Mouse (Mus musculus): ENCODE measurements around the gene Psen1. TPM values are rescaled to one million over a fixed set of nuclear protein-coding genes. Genes with fewer than 3 reads are reported as not detected.
A peak's percentile ranks its signal among the peaks of the same experiment; 100 is the strongest.

The Psen1 gene
- total RNA-seq, 2 experiments from 2014 or later: 39.1 to 55.7 TPM

GRCm38 (mm10) chr12:83719431-83719830 lies 31.5 kb downstream of the Psen1 start:
- ATAC-seq (replicated peaks; ENCODE audit: low FRiP score, low TSS enrichment, poor library complexity, severe bottlenecking): no peak

GRCm38 (mm10) chr12:83721281-83721680 lies 33.3 kb downstream of the Psen1 start:
- no peak for ATAC-seq (replicated peaks; ENCODE audit: low FRiP score, low TSS enrichment, poor library complexity, severe bottlenecking)

- ATAC-seq (replicated peaks; ENCODE audit: low FRiP score, low TSS enrichment, poor library complexity, severe bottlenecking): no peak
These were observed 35.1 kb downstream of the Psen1 start for GRCm38 (mm10) chr12:83723037-83723436.

DNA sequence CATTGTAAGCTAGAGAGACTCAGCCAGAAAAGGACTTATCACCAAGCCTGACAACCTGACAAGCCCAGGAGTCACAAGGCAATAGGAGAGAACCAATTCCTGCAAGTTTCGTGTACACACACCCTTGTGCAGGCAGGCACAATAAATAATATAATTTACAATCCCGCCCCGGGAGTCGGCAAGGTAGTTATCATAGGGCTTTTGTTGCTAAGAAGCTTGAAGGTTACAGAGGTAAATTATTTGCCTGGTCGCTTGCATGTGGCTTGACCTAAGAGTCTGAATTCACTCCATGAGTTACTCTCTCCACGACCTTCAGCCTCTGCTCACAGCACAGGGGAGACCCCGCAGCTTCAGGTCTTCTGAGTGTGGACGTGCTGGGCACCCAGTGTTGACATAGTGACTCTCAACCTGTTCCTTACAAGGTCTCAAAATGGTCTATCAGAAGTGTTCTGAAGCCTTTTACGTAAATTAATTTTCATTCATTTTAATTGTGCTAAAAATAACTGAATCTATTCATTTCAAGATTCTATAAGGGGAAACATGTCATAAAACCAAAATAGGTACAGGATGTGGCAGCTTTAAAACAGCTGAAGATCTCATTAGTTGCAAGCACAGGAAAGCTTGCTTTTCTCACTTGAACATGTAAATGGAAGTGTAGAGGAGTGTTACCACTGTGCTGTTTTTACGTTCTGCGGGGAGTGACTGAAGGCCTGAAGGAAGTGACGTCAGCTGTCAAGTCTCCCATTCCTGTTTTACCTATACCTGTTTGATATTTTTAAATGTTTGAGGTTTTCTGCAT lies 38.8 kb downstream of the Psen1 start:
- no peak for ATAC-seq (replicated peaks; ENCODE audit: low FRiP score, low TSS enrichment, poor library complexity, severe bottlenecking)

DNA sequence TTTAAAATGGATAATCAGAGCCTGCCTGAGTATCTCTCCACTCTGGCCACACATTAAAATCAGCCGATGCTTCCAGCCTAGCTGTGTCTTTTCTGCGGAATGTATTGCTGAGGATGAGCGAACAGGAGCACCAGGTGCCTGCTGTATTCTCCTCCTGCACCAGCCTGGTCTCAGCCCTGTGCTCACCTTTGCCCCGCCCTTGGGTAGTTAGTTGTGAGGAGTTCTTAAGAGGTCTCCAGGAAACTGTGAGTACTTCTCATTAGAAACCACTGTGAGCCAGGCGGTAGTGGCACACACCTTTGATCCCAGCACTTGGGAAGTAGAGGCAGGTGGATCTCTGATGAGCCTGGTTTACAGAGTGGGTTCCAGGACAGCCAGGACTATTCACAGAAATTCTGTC lies 44.3 kb downstream of the Psen1 start:
- ATAC-seq (replicated peaks; ENCODE audit: low FRiP score, low TSS enrichment, poor library complexity, severe bottlenecking): no peak

- no peak for ATAC-seq (replicated peaks; ENCODE audit: low FRiP score, low TSS enrichment, poor library complexity, severe bottlenecking)
These were observed 46.1 kb downstream of the Psen1 start for GRCm38 (mm10) chr12:83734047-83734446.

- no peak for ATAC-seq (replicated peaks; ENCODE audit: low FRiP score, low TSS enrichment, poor library complexity, severe bottlenecking)
These were observed 48.3 kb downstream of the Psen1 start for GRCm38 (mm10) chr12:83736236-83736635.

DNA sequence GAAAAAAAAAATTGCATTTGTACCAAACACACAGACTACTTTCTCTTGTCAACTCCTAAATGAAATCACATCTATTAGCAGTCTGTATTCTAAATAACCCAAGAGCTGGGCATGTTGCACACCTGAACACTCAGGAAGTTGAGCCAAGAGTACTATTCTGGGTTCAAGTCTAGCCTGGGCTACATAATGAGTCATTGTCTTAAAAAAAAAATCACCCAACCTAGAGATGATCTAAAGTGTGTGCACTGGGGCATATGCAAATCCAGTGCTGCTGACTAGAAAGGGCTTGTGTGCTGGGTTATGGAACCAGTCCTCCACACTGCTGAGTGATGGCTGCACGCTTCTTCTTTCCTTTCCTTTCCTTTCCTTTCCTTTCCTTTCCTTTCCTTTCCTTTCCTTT lies 50.7 kb downstream of the Psen1 start:
- ATAC-seq (replicated peaks; ENCODE audit: low FRiP score, low TSS enrichment, poor library complexity, severe bottlenecking): no peak

- no peak for ATAC-seq (replicated peaks; ENCODE audit: low FRiP score, low TSS enrichment, poor library complexity, severe bottlenecking)
These were observed 53.8 kb downstream of the Psen1 start for GRCm38 (mm10) chr12:83741722-83742121.

DNA sequence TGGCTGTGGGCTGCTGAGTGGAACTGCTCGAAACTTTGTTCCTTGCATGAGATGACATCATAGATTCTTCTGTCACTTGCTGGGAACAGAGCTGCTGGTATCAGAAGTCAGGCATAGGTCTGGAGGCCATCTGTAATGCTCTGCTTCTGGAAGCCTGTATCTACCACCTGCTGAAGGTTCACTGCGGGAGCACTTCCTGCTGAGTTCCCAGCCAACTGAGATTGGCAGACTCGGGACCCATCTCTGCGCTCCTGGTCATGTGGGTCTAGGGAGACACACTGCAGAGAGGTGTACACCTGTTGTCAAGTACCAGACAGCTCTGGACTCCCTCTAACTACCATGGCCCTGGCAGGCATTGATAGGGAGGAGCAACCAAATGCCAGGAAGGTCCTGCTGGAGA lies 54.9 kb downstream of the Psen1 start:
- no peak for ATAC-seq (replicated peaks; ENCODE audit: low FRiP score, low TSS enrichment, poor library complexity, severe bottlenecking)

GRCm38 (mm10) chr12:83743712-83744111 lies 55.8 kb downstream of the Psen1 start:
- no peak for ATAC-seq (replicated peaks; ENCODE audit: low FRiP score, low TSS enrichment, poor library complexity, severe bottlenecking)

GRCm38 (mm10) chr12:83749186-83749585 lies 61.2 kb downstream of the Psen1 start:
- ATAC-seq (replicated peaks; ENCODE audit: low FRiP score, low TSS enrichment, poor library complexity, severe bottlenecking): no peak

DNA sequence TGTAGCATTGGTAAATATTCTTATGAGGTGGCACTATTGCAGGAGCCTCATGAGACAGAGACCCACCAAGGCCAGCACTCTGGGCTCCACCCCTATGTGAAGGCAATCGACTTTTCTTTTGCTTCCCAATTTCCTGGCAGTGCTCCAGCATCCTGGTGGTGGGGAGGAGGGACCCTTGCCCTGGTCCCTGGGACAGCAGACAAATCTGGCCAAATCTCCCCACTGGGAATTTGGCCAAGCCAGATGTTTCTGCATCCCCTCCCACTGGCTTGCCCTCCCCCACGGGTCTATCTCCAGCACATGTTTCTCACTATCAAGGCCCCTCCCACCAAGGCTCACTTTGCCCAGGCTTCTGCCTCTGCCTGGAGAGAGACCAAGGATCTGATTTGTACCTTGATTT lies 64.5 kb downstream of the Psen1 start:
- 0 out of 2 replicates have a peak, but pooled peaks have one; percentile 47 for ATAC-seq (replicated peaks; ENCODE audit: low FRiP score, low TSS enrichment, poor library complexity, severe bottlenecking)

GRCm38 (mm10) chr12:83758735-83759134 lies 70.8 kb downstream of the Psen1 start:
- no peak for ATAC-seq (replicated peaks; ENCODE audit: low FRiP score, low TSS enrichment, poor library complexity, severe bottlenecking)

DNA sequence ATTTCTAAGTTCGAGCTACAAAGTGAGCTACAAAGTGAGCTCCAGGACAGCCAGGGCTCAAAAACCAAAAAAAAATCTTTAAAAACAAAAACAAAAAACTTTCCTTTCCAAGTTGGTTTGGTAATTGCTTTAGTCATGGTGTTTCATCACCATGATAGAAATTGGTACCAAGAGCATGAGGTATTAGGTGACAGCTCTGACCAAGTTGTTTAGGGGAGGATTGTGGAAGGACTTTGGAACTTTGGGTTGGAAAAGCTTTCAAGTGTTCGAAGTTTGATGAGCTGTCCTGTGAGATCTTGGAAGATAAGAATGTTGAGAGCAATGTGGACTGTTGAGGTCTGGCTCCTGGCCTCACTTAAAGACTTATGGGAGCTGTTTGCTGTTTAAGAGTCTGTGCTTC lies 72.2 kb downstream of the Psen1 start:
- ATAC-seq (replicated peaks; ENCODE audit: low FRiP score, low TSS enrichment, poor library complexity, severe bottlenecking): no peak

DNA sequence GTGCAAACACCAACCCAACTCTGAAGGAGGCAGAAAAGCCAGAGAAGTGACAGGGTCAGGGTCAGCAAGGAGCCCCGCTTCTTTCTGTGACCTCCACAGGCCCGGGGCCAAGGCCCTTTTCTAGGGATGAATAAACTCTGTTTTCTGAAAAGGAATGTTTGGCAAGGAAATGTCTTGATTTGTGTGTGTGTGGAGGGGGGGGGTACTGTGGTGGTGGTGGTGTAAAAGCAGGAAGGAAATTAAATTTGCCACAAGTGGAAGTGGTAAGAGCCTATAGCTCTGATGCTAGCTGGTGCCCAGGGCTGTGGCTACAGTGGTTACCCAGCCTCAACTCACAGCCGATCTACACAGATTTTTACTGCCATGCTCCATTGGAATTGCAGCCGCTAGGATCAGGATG lies 74.8 kb downstream of the Psen1 start:
- ATAC-seq (replicated peaks; ENCODE audit: low FRiP score, low TSS enrichment, poor library complexity, severe bottlenecking): no peak

DNA sequence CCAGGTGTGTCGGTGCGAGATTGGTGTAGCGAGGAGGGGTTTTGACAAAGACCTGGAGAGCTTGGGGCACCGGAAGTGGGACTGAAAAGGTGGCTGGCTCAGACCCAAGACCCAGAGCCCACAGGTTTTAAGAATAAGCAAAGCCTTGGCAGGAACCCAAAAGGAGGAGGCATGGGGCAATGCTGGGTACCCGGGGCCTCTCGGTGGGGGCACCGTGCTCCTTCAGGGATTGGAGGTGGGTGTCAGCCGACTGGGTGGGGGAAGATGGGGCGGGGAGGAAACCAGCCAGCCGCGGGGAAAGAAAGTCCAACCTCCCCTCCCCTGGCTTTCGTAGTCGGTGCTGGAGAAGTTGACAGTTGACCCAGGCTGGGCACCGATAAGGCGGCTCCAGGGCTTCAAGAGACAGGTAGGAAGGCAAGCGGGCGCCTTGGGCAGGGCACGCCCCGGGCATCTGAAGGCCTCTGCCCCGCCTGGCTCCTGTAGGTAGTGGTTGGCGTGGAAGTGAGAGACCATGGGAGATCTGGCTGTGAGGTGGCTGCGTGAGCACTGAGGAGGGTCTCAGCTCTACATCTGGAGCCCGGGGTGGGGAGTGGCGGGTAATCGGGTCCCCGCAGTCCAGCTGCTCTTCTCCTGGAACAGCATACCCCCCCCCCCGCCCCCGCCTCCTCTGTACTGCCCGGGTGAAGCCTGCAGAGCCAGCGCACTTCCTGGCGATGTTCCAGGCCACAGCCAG lies 75.5 kb downstream of the Psen1 start, which contains the start of gene Papln:
Gene Papln, plus strand, starts transcription at position 324 of the 733 bp plus-strand sequence.
- ATAC-seq (replicated peaks; ENCODE audit: low FRiP score, low TSS enrichment, poor library complexity, severe bottlenecking): peak; percentile 74

GRCm38 (mm10) chr12:83764044-83764365 lies 76.1 kb downstream of the Psen1 start:
- ATAC-seq (replicated peaks; ENCODE audit: low FRiP score, low TSS enrichment, poor library complexity, severe bottlenecking): no peak; the same call in 1 of the 2 replicates

DNA sequence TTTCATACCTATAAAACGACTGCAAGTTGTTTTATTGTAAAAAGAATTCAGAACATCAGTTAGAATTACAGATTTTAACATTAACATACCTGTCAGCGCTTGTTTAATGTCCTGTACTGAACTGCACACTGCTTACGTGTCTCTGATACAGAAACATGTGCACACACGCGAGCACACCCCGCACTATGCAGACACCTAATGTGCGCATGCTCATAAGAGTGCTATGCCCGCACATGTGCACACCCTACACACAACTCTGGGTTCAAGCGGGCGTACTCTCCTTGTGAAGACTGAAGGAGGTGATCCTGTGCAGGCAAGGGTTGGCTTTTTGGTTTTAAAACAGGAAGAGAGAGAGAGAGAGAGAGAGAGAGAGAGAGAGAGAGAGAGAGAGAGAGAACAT lies 76.6 kb downstream of the Psen1 start:
- no peak for ATAC-seq (replicated peaks; ENCODE audit: low FRiP score, low TSS enrichment, poor library complexity, severe bottlenecking)

DNA sequence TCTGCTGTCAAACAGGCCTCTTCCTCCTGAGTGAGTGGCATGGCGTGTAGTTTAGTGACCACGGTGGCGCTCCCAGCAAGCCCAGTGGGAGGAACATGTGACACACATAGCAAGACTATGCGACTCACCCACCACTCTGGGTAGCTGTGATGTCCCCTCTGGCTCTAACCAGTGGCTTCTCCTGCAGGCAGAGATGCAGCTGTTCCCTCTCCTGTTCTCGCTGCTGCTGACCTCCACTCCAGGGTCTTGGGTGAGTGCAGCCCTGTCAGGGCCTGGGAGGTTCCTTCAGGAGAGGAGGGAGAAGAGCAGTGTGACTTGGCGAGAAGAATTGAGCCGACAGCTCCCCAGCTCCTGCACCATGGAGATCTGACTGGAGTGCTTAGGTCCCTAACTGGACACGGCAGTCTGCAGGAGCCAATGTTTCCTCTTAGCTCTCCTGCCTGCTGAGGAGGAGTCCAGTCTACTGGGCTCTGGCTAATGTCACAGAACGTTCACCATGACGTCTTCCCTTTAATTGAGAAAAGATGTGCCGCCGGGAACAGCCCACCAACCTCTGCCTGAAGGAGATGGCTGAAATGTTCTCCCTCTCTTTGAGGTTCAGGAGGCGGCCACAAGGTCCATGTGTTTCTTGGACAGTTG lies 78.1 kb downstream of the Psen1 start:
- ATAC-seq (replicated peaks; ENCODE audit: low FRiP score, low TSS enrichment, poor library complexity, severe bottlenecking): no peak

Measured in megakaryocyte-erythroid progenitor cell, adult 5-6 weeks (primary cell).